Mouse (Mus musculus): ENCODE results near the gene Fnip1.
"Not testable (repeated sequence)": the region's sequence is repeated elsewhere in the genome, so short reads cannot be mapped to it uniquely, and the experiment has no call there.

The Fnip1 gene

GRCm38 (mm10) chr11:54437823-54438337, at the start of gene Fnip1:
Gene Fnip1 (plus strand): TSS chr11:54438199.
- peak; percentile 98 for DNase-seq (ENCODE audit: low spot score in 2 of 2)

- DNase-seq (ENCODE audit: low spot score in 2 of 2), result no peak
These were observed 47.6 kb upstream of the Fnip1 start for GRCm38 (mm10) chr11:54390386-54390785.

- DNase-seq (ENCODE audit: low spot score in 2 of 2), result no peak
These were observed 46.7 kb upstream of the Fnip1 start for GRCm38 (mm10) chr11:54391326-54391725.

GRCm38 (mm10) chr11:54396686-54397085, 41.3 kb upstream of the Fnip1 start:
- no peak for DNase-seq (ENCODE audit: low spot score in 2 of 2)

GRCm38 (mm10) chr11:54398058-54398457, 39.9 kb upstream of the Fnip1 start:
- no peak for DNase-seq (ENCODE audit: low spot score in 2 of 2)

- DNase-seq (ENCODE audit: low spot score in 2 of 2), result not testable (repeated sequence)
These were observed 37.2 kb upstream of the Fnip1 start for GRCm38 (mm10) chr11:54400803-54401202.

- DNase-seq (ENCODE audit: low spot score in 2 of 2), result no peak
These were observed 33.1 kb upstream of the Fnip1 start for GRCm38 (mm10) chr11:54404885-54405284.

GRCm38 (mm10) chr11:54406930-54407546, 31.0 kb upstream of the Fnip1 start:
- DNase-seq (ENCODE audit: low spot score in 2 of 2), result no peak

GRCm38 (mm10) chr11:54410612-54411011, 27.4 kb upstream of the Fnip1 start:
- no peak for DNase-seq (ENCODE audit: low spot score in 2 of 2)

- peak; percentile 47 to 66 for DNase-seq (ENCODE audit: low spot score in 2 of 2)
These were observed 25.0 kb upstream of the Fnip1 start for GRCm38 (mm10) chr11:54413017-54413416.

- no peak for DNase-seq (ENCODE audit: low spot score in 2 of 2)
These were observed 15.0 kb upstream of the Fnip1 start for GRCm38 (mm10) chr11:54423007-54423406.

GRCm38 (mm10) chr11:54426267-54426666, 11.7 kb upstream of the Fnip1 start:
- DNase-seq (ENCODE audit: low spot score in 2 of 2), result no peak

- DNase-seq (ENCODE audit: low spot score in 2 of 2), result no peak
These were observed 10.9 kb upstream of the Fnip1 start for GRCm38 (mm10) chr11:54427138-54427537.

- DNase-seq (ENCODE audit: low spot score in 2 of 2), result no peak
These were observed 10.2 kb upstream of the Fnip1 start for GRCm38 (mm10) chr11:54427695-54428352.

GRCm38 (mm10) chr11:54429224-54429623, 8.8 kb upstream of the Fnip1 start:
- no peak for DNase-seq (ENCODE audit: low spot score in 2 of 2)

GRCm38 (mm10) chr11:54435797-54436196, 2.2 kb upstream of the Fnip1 start:
- DNase-seq (ENCODE audit: low spot score in 2 of 2), result no peak

- DNase-seq (ENCODE audit: low spot score in 2 of 2), result no peak
These were observed 633 bp upstream of the Fnip1 start for GRCm38 (mm10) chr11:54437310-54437822.

- DNase-seq (ENCODE audit: low spot score in 2 of 2), result peak; percentile 56 to 61
These were observed 375 bp downstream of the Fnip1 start for GRCm38 (mm10) chr11:54438366-54438781.

- DNase-seq (ENCODE audit: low spot score in 2 of 2), result no peak
These were observed 1.1 kb downstream of the Fnip1 start for GRCm38 (mm10) chr11:54438991-54439690.

- DNase-seq (ENCODE audit: low spot score in 2 of 2), result no peak
These were observed 1.7 kb downstream of the Fnip1 start for GRCm38 (mm10) chr11:54439691-54440029.

GRCm38 (mm10) chr11:54450757-54451156, 12.8 kb downstream of the Fnip1 start:
- not testable (repeated sequence) for DNase-seq (ENCODE audit: low spot score in 2 of 2)

GRCm38 (mm10) chr11:54454516-54454915, 16.5 kb downstream of the Fnip1 start:
- no peak for DNase-seq (ENCODE audit: low spot score in 2 of 2)

- DNase-seq (ENCODE audit: low spot score in 2 of 2), result no peak
These were observed 18.9 kb downstream of the Fnip1 start for GRCm38 (mm10) chr11:54456875-54457274.
